Mouse (Mus musculus): ENCODE measurements at regions not wholly inside any gene's neighbourhood (a gene's known extent, or its start where the extent isn't known, plus 50 kb on each side); places are given as distances from the start of the nearest gene placed in this dataset.

DNA sequence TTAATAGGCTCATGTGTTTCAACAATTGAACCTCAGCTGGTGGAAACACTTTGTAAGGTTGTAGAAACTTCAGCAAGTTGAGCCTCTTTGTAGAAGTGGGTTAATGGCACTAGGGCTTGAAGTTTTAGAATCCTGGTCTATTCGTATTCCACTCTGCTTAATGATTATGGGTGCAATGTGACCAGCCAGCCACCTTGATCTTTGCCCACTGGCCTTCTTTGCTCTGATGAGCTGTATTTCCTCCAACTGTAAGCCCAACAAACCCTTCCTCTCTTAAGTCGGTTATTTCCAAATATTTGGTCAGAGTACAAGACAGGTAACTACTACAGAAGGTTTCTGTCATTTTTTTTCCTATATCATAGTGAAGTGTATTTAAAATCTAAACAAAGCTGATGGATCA lies 145.4 kb upstream of the Smc2 start:
- TF ChIP-seq CTCF (IDR thresholded peaks at IDR 0.05; ENCODE audit: extremely low read depth, insufficient read depth, low read length) (no peak), POLR2A (IDR thresholded peaks at IDR 0.05; ENCODE audit: extremely low read depth, insufficient read depth, low read length) (no peak)

Measured in cortical plate, adult 2 months (tissue).